Mouse (Mus musculus): ENCODE measurements around the gene Gm10354. TPM values are rescaled to one million over a fixed set of nuclear protein-coding genes. Genes with fewer than 3 reads are reported as not detected.
"Not testable (repeated sequence)": the region's sequence is repeated elsewhere in the genome, so short reads cannot be mapped to it uniquely, and the experiment has no call there.

Gm10354 gene
- total and polyA plus RNA-seq, 2 experiments from 2014 or later, result not detected

GRCm38 (mm10) chr5:14947482-14948198, 31.1 kb downstream of the Gm10354 start:
- ATAC-seq (ENCODE audit: low FRiP score); H3K36me3 ChIP-seq (ENCODE audit: insufficient read depth, low read length); H3K27ac ChIP-seq (ENCODE audit: low read depth, low read length); H3K9ac ChIP-seq (replicated peaks; ENCODE audit: low read length, poor library complexity, severe bottlenecking); H3K27me3 ChIP-seq (ENCODE audit: insufficient read depth, low read length); H3K4me1 ChIP-seq (ENCODE audit: insufficient read depth, low read length); H3K4me2 ChIP-seq (ENCODE audit: low read depth, low read length, poor library complexity, severe bottlenecking); H3K9me3 ChIP-seq (ENCODE audit: low read length); H3K4me3 ChIP-seq (ENCODE audit: low read depth, low read length); DNase-seq (ENCODE audit: low spot score): not testable (repeated sequence)
- WGBS, result 58% methylated on average over 4 of the region's 4 CpGs
- TF ChIP-seq CTCF (IDR thresholded peaks at IDR 0.05), result peak; percentile 29; the same call in 1 of the 2 replicates

- H3K27me3 ChIP-seq (ENCODE audit: insufficient read depth, low read length); H3K4me1 ChIP-seq (ENCODE audit: insufficient read depth, low read length); H3K9ac ChIP-seq (replicated peaks; ENCODE audit: low read length, poor library complexity, severe bottlenecking); H3K4me2 ChIP-seq (ENCODE audit: low read depth, low read length, poor library complexity, severe bottlenecking); H3K4me3 ChIP-seq (ENCODE audit: low read depth, low read length); DNase-seq (ENCODE audit: low spot score); H3K9me3 ChIP-seq (ENCODE audit: low read length); ATAC-seq (ENCODE audit: low FRiP score); H3K36me3 ChIP-seq (ENCODE audit: insufficient read depth, low read length); H3K27ac ChIP-seq (ENCODE audit: low read depth, low read length): not testable (repeated sequence)
- whole genome bisulfite sequencing, result 63% methylated on average over 4 of the region's 4 CpGs
These were observed 33.2 kb downstream of the Gm10354 start for GRCm38 (mm10) chr5:14945524-14945923.

DNA sequence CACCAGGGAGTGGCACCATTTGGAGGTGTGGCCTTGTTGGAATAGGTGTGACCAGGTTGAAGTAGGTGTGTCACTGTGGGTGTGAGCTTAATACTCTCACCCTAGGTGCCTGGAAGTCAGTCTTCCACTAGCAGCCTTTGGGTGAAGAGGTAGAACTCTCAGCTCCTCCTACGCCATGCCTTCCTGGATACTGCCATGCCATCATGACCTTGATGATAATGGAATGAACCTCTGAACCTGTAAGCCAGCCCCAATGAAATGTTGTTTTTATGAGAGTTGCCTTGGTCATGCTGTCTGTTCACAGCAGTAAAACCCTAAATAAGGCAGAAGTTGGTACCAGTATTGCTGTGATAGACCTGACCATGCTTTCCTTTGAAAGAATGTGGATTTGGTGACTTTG, 37.7 kb downstream of the Gm10354 start:
- not testable (repeated sequence) for H3K36me3 ChIP-seq (ENCODE audit: insufficient read depth, low read length); H3K4me3 ChIP-seq (ENCODE audit: low read depth, low read length); H3K4me1 ChIP-seq (ENCODE audit: insufficient read depth, low read length); H3K4me2 ChIP-seq (ENCODE audit: low read depth, low read length, poor library complexity, severe bottlenecking); H3K27ac ChIP-seq (ENCODE audit: low read depth, low read length); H3K27me3 ChIP-seq (ENCODE audit: insufficient read depth, low read length); H3K9ac ChIP-seq (replicated peaks; ENCODE audit: low read length, poor library complexity, severe bottlenecking); ATAC-seq (ENCODE audit: low FRiP score); DNase-seq (ENCODE audit: low spot score); H3K9me3 ChIP-seq (ENCODE audit: low read length)
- 83% methylated on average over 1 of the region's 1 CpGs for WGBS

GRCm38 (mm10) chr5:14938329-14938728, 40.4 kb downstream of the Gm10354 start, which contains the start of gene Speer4e:
Gene Speer4e (minus strand): TSS chr5:14938429.
- H3K9ac ChIP-seq (replicated peaks; ENCODE audit: low read length, poor library complexity, severe bottlenecking); H3K27me3 ChIP-seq (ENCODE audit: insufficient read depth, low read length); DNase-seq (ENCODE audit: low spot score); ATAC-seq (ENCODE audit: low FRiP score); H3K4me1 ChIP-seq (ENCODE audit: insufficient read depth, low read length); H3K9me3 ChIP-seq (ENCODE audit: low read length); H3K4me2 ChIP-seq (ENCODE audit: low read depth, low read length, poor library complexity, severe bottlenecking); H3K4me3 ChIP-seq (ENCODE audit: low read depth, low read length); H3K36me3 ChIP-seq (ENCODE audit: insufficient read depth, low read length); H3K27ac ChIP-seq (ENCODE audit: low read depth, low read length): not testable (repeated sequence)
- WGBS, result 38% methylated on average over 1 of the region's 1 CpGs

DNA sequence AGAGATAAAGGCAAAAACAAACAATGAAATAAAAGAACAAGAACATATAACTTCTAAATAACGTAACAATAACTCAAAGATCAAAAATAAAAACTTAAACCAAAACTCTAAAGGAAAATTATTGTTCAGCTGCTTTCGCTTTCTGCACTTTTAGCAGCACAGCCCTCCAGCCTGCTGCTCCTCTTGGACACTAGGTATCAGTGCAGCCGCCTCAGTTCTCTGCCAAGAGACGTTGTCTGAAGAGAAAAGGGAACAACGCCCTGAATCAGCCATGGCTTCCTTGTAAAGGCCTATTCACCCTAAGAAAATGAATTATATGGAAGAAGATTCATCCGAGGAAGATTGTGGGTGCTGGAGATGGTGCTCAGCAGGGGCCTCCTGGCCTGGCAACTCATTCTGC, 45.0 kb downstream of the Gm10354 start:
- H3K36me3 ChIP-seq (ENCODE audit: insufficient read depth, low read length); H3K4me1 ChIP-seq (ENCODE audit: insufficient read depth, low read length); ATAC-seq (ENCODE audit: low FRiP score); H3K27me3 ChIP-seq (ENCODE audit: insufficient read depth, low read length); H3K9ac ChIP-seq (replicated peaks; ENCODE audit: low read length, poor library complexity, severe bottlenecking); H3K27ac ChIP-seq (ENCODE audit: low read depth, low read length); H3K4me3 ChIP-seq (ENCODE audit: low read depth, low read length); DNase-seq (ENCODE audit: low spot score); H3K9me3 ChIP-seq (ENCODE audit: low read length); H3K4me2 ChIP-seq (ENCODE audit: low read depth, low read length, poor library complexity, severe bottlenecking): not testable (repeated sequence)
- WGBS, result 76% methylated on average over 5 of the region's 6 CpGs

- not testable (repeated sequence) for ATAC-seq (ENCODE audit: low FRiP score); H3K4me3 ChIP-seq (ENCODE audit: low read depth, low read length); H3K27me3 ChIP-seq (ENCODE audit: insufficient read depth, low read length); H3K9ac ChIP-seq (replicated peaks; ENCODE audit: low read length, poor library complexity, severe bottlenecking); H3K9me3 ChIP-seq (ENCODE audit: low read length); H3K27ac ChIP-seq (ENCODE audit: low read depth, low read length); H3K36me3 ChIP-seq (ENCODE audit: insufficient read depth, low read length); H3K4me2 ChIP-seq (ENCODE audit: low read depth, low read length, poor library complexity, severe bottlenecking); DNase-seq (ENCODE audit: low spot score); H3K4me1 ChIP-seq (ENCODE audit: insufficient read depth, low read length)
- TF ChIP-seq CTCF (IDR thresholded peaks at IDR 0.05), result peak; percentile 56
- WGBS, result 30% methylated on average over 4 of the region's 4 CpGs
These were observed 51.7 kb downstream of the Gm10354 start for GRCm38 (mm10) chr5:14927047-14927446.

Other genes with a start within 250 kb of the Gm10354 start
- not detected in 2 replicates for gene Gm9758, start 64.0 kb downstream of the Gm10354 start, total RNA-seq (2014; rRNA removed)
- not detected in 2 replicates for gene Gm9758, start 64.0 kb downstream of the Gm10354 start, polyA plus RNA-seq (2015; fragmentation: Nextera tagmentation; extraction: Ambion mirVana)
- not detected in 2 replicates for gene Speer4e, start 40.5 kb downstream of the Gm10354 start, total RNA-seq (2014; rRNA removed)
- not detected in 2 replicates for gene Speer4e, start 40.5 kb downstream of the Gm10354 start, polyA plus RNA-seq (2015; fragmentation: Nextera tagmentation; extraction: Ambion mirVana)
- gene Gm17019, start 54.1 kb upstream of the Gm10354 start, total RNA-seq (2014; rRNA removed), result not detected in 2 replicates
- not detected in 2 replicates for gene Gm17019, start 54.1 kb upstream of the Gm10354 start, polyA plus RNA-seq (2015; fragmentation: Nextera tagmentation; extraction: Ambion mirVana)

Data from midbrain, postnatal 0 days (tissue).